Mouse (Mus musculus) neural tube, embryonic 13.5 days (tissue): ENCODE measurements around the gene Tnpo3. TPM values are rescaled to one million over a fixed set of nuclear protein-coding genes. Genes with fewer than 3 reads are reported as not detected.

Experiments
- ATAC-seq: fragments of 200-750 bp; cut with Nextera tagmentation; 2 replicates; pipeline ENCODE4 v1.8.0; 2017; ENCODE audit warnings: low read depth, mild to moderate bottlenecking, moderate TSS enrichment, moderate library complexity
- H3K27ac ChIP-seq: fragments of 300-500 bp; sonication (generic); replicated peaks from 2 replicates; pipeline ENCODE4 v1.5.1; 2015; ENCODE audit warnings: moderate library complexity, mild to moderate bottlenecking, inconsistent platforms
- H3K27me3 ChIP-seq: fragments of 300-500 bp; sonication (generic); 2 replicates; pipeline ENCODE4 v1.6.1; 2015; ENCODE audit warnings: mild to moderate bottlenecking, inconsistent platforms
- H3K36me3 ChIP-seq: fragments of 300-500 bp; sonication (generic); 2 replicates; pipeline ENCODE4 v1.6.1; 2015; ENCODE audit warnings: mild to moderate bottlenecking, inconsistent platforms
- H3K4me1 ChIP-seq: fragments of 300-500 bp; sonication (generic); replicated peaks from 2 replicates; pipeline ENCODE4 v1.6.1; 2015; ENCODE audit warnings: inconsistent platforms
- H3K4me2 ChIP-seq: fragments of 300-500 bp; sonication (generic); 2 replicates; pipeline ENCODE4 v1.6.1; 2015; ENCODE audit warnings: inconsistent platforms, mild to moderate bottlenecking, moderate library complexity
- H3K4me3 ChIP-seq: fragments of 300-500 bp; sonication (generic); 2 replicates; pipeline ENCODE4 v1.5.1; 2015; ENCODE audit warnings: mild to moderate bottlenecking, inconsistent platforms
- H3K9ac ChIP-seq: fragments of 300-500 bp; sonication (generic); 2 replicates; pipeline ENCODE4 v1.6.1; 2015; ENCODE audit warnings: moderate library complexity, mild to moderate bottlenecking, inconsistent platforms
- H3K9me3 ChIP-seq: fragments of 300-500 bp; sonication (generic); 2 replicates; pipeline ENCODE4 v1.6.1; 2016; ENCODE audit warnings: inconsistent platforms
- WGBS: fragments of 180-500 bp; shearing (Covaris S2); methylation state at CpG from one replicate; pipeline ENCODE4 v1.1.7; 2015; 5-methylcytosine and 5-hydroxymethylcytosine counted together
- polyA plus RNA-seq: library from polyadenylated mRNA; unstranded; fragments of >200 nt; fragmentation: Nextera tagmentation; extraction: Ambion mirVana; gene quantifications from 2 replicates; pipeline ENCODE4 v1.2.1, GENCODE M21; 2015

Gene Tnpo3
- polyA plus RNA-seq = 82.2 and 87.4 TPM in 2 replicates

GRCm38 (mm10) chr6:29609111-29610019 lies at the start of gene Tnpo3:
TSS of gene Tnpo3 (minus strand) at chr6:29609887.
- Histone ChIP-seq H3K36me3 (no peaks in the 10 kb centered on the region), H3K9me3 (no peaks in the 10 kb centered on the region), H3K27ac (peak within 1 kb of the TSS; percentile 90), H3K4me1 (peaks cover 35% of the 10 kb centered on the region), H3K27me3 (peaks cover 6% of the 10 kb centered on the region; the same call in 1 of the 2 replicates), H3K4me2 (peak within 1 kb of the TSS; percentile 91), H3K4me3 (peak within 1 kb of the TSS; percentile 100), H3K9ac (peak within 1 kb of the TSS; percentile 96)
- peak; percentile 98 for ATAC-seq
- WGBS = under 1% methylated on average over 67 of the region's 67 CpGs

GRCm38 (mm10) chr6:29658626-29659475 lies 49.2 kb upstream of the Tnpo3 start:
- H3K27me3 ChIP-seq = no peaks in the 10 kb centered on the region
- 83% methylated on average over 3 of the region's 3 CpGs for WGBS
- H3K4me1 ChIP-seq = no peaks in the 10 kb centered on the region
- no peak overlapping the region for H3K9ac ChIP-seq
- no peak overlapping the region for H3K27ac ChIP-seq
- no peak overlapping the region for H3K4me3 ChIP-seq
- H3K9me3 ChIP-seq = no peaks in the 10 kb centered on the region
- no peak for ATAC-seq
- no peaks in the 10 kb centered on the region for H3K36me3 ChIP-seq
- H3K4me2 ChIP-seq = no peak overlapping the region

GRCm38 (mm10) chr6:29653271-29653670 lies 43.6 kb upstream of the Tnpo3 start:
- no peak overlapping the region for H3K27ac ChIP-seq
- no peak overlapping the region for H3K4me2 ChIP-seq
- ATAC-seq = no peak
- H3K4me1 ChIP-seq = no peaks in the 10 kb centered on the region
- no peaks in the 10 kb centered on the region for H3K36me3 ChIP-seq
- no peaks in the 10 kb centered on the region for H3K9me3 ChIP-seq
- no peaks in the 10 kb centered on the region for H3K27me3 ChIP-seq
- no peak overlapping the region for H3K9ac ChIP-seq
- no peak overlapping the region for H3K4me3 ChIP-seq

- H3K4me2 ChIP-seq = no peak overlapping the region
- H3K4me3 ChIP-seq = no peak overlapping the region
- no peaks in the 10 kb centered on the region for H3K4me1 ChIP-seq
- WGBS = 73% methylated on average over 10 of the region's 10 CpGs
- H3K27ac ChIP-seq = no peak overlapping the region
- no peaks in the 10 kb centered on the region for H3K27me3 ChIP-seq
- no peak overlapping the region for H3K9ac ChIP-seq
- no peaks in the 10 kb centered on the region for H3K36me3 ChIP-seq
- no peaks in the 10 kb centered on the region for H3K9me3 ChIP-seq
- no peak for ATAC-seq
Observed at GRCm38 (mm10) chr6:29650170-29650549, 40.5 kb upstream of the Tnpo3 start.

GRCm38 (mm10) chr6:29649494-29650169 lies 39.9 kb upstream of the Tnpo3 start:
- no peaks in the 10 kb centered on the region for H3K4me1 ChIP-seq
- H3K36me3 ChIP-seq = no peaks in the 10 kb centered on the region
- no peaks in the 10 kb centered on the region for H3K9me3 ChIP-seq
- no peak overlapping the region for H3K27ac ChIP-seq
- H3K4me2 ChIP-seq = no peak overlapping the region
- H3K4me3 ChIP-seq = no peak overlapping the region
- peak; percentile 61 for ATAC-seq
- 34% methylated on average over 14 of the region's 14 CpGs for WGBS
- no peaks in the 10 kb centered on the region for H3K27me3 ChIP-seq
- no peak overlapping the region for H3K9ac ChIP-seq

- no peaks in the 10 kb centered on the region for H3K36me3 ChIP-seq
- no peak overlapping the region for H3K9ac ChIP-seq
- H3K27ac ChIP-seq = no peak overlapping the region
- ATAC-seq = no peak
- WGBS = 89% methylated on average over 4 of the region's 4 CpGs
- H3K4me3 ChIP-seq = no peak overlapping the region
- 0 out of 2 replicates have a peak, but pooled peaks cover 3% of the 10 kb centered on the region for H3K4me1 ChIP-seq
- H3K27me3 ChIP-seq = no peaks in the 10 kb centered on the region
- H3K9me3 ChIP-seq = peaks cover 8% of the 10 kb centered on the region; the same call in 1 of the 2 replicates
- no peak overlapping the region for H3K4me2 ChIP-seq
Observed at GRCm38 (mm10) chr6:29641816-29642215, 32.1 kb upstream of the Tnpo3 start.

GRCm38 (mm10) chr6:29639580-29640419 lies 30.1 kb upstream of the Tnpo3 start:
- Histone ChIP-seq H3K36me3 (no peaks in the 10 kb centered on the region), H3K4me2 (no peak overlapping the region), H3K9ac (no peak overlapping the region), H3K27ac (no peak overlapping the region), H3K4me3 (no peak overlapping the region), H3K9me3 (peaks cover 8% of the 10 kb centered on the region; the same call in 1 of the 2 replicates), H3K4me1 (0 out of 2 replicates have a peak, but pooled peaks cover 3% of the 10 kb centered on the region), H3K27me3 (no peaks in the 10 kb centered on the region)
- no peak for ATAC-seq
- 24% methylated on average over 7 of the region's 7 CpGs for WGBS

- H3K36me3 ChIP-seq = no peaks in the 10 kb centered on the region
- no peak overlapping the region for H3K4me3 ChIP-seq
- H3K27me3 ChIP-seq = no peaks in the 10 kb centered on the region
- H3K4me1 ChIP-seq = 0 out of 2 replicates have a peak, but pooled peaks cover 3% of the 10 kb centered on the region
- peaks cover 8% of the 10 kb centered on the region; the same call in 1 of the 2 replicates for H3K9me3 ChIP-seq
- WGBS = 11% methylated on average over 16 of the region's 16 CpGs
- H3K4me2 ChIP-seq = 0 out of 2 replicates have a peak overlapping the region, but pooled peaks have one; percentile 11
- ATAC-seq = no peak
- H3K27ac ChIP-seq = no peak overlapping the region
- no peak overlapping the region for H3K9ac ChIP-seq
Observed at GRCm38 (mm10) chr6:29638844-29639460, 29.3 kb upstream of the Tnpo3 start.

- ATAC-seq = no peak
- no peak overlapping the region for H3K27ac ChIP-seq
- no peak overlapping the region for H3K4me3 ChIP-seq
- peaks cover 4% of the 10 kb centered on the region; the same call in 1 of the 2 replicates for H3K9me3 ChIP-seq
- no peak overlapping the region for H3K9ac ChIP-seq
- WGBS = 72% methylated on average over 3 of the region's 3 CpGs
- H3K36me3 ChIP-seq = no peaks in the 10 kb centered on the region
- no peak overlapping the region for H3K4me2 ChIP-seq
- H3K4me1 ChIP-seq = peaks cover 4% of the 10 kb centered on the region
- no peaks in the 10 kb centered on the region for H3K27me3 ChIP-seq
Observed at GRCm38 (mm10) chr6:29637397-29638373, 28.0 kb upstream of the Tnpo3 start.
